Mouse (Mus musculus) myocyte (in vitro differentiated cells): ENCODE measurements around the gene Upk3b.
A peak's percentile ranks its signal among the peaks of the same experiment; 100 is the strongest.

ENCODE experiments used
- CEBPB ChIP-seq: IDR thresholded peaks from 2 replicates; pipeline ENCODE4 v1.6.1; 2011; ENCODE audit warnings: mild to moderate bottlenecking, moderate library complexity; ENCODE audit not compliant: poor library complexity, insufficient read depth, severe bottlenecking
- E2F4 ChIP-seq: IDR thresholded peaks from one replicate; pipeline ENCODE4 v1.6.1; 2011; ENCODE audit warnings: mild to moderate bottlenecking, control low read depth, moderate library complexity; ENCODE audit not compliant: insufficient read depth
- MAX ChIP-seq: IDR thresholded peaks from one replicate; pipeline ENCODE4 v1.6.1; 2011; ENCODE audit warnings: low read depth, mild to moderate bottlenecking, control low read depth
- MYOD1 ChIP-seq, 3 experiments: IDR thresholded peaks; one replicate each; pipeline ENCODE4 v1.6.1; 2011; ENCODE audit warnings: control low read depth in 2 of 3, low read depth in 2 of 3, mild to moderate bottlenecking in 2 of 3, moderate library complexity in 1 of 3; ENCODE audit not compliant: insufficient read length in 2 of 3, control insufficient read depth in 1 of 3
- MYOG ChIP-seq, 3 experiments: IDR thresholded peaks; one replicate each; pipeline ENCODE4 v1.6.1; 2011; ENCODE audit warnings: control low read depth in 2 of 3, low read depth in 2 of 3, mild to moderate bottlenecking in 2 of 3; ENCODE audit not compliant: insufficient read length in 2 of 3, control insufficient read depth in 1 of 3, insufficient read depth in 1 of 3
- POLR2A ChIP-seq: IDR thresholded peaks from one replicate; pipeline ENCODE4 v1.6.1; 2011; ENCODE audit warnings: low read depth, mild to moderate bottlenecking, control low read depth, moderate library complexity; ENCODE audit not compliant: insufficient read length
- POLR2AphosphoS2 ChIP-seq: IDR thresholded peaks from one replicate; pipeline ENCODE4 v1.6.1; 2011; ENCODE audit warnings: low read depth, control low read depth; ENCODE audit not compliant: insufficient read length
- REST ChIP-seq: IDR thresholded peaks from one replicate; pipeline ENCODE4 v1.6.1; 2011; ENCODE audit warnings: mild to moderate bottlenecking, control low read depth, moderate library complexity; ENCODE audit not compliant: insufficient read depth, insufficient read length
- SRF ChIP-seq: IDR thresholded peaks from one replicate; pipeline ENCODE4 v1.6.1; 2011; ENCODE audit warnings: low read depth; ENCODE audit not compliant: control insufficient read depth, insufficient read length
- TCF12 ChIP-seq: IDR thresholded peaks from one replicate; pipeline ENCODE4 v1.6.1; 2011; ENCODE audit warnings: mild to moderate bottlenecking, control low read depth; ENCODE audit not compliant: poor library complexity, insufficient read depth, severe bottlenecking
- TCF3 ChIP-seq: IDR thresholded peaks from one replicate; pipeline ENCODE4 v1.6.1; 2011; ENCODE audit warnings: low read depth, control low read depth; ENCODE audit not compliant: insufficient read length
- USF1 ChIP-seq: IDR thresholded peaks from one replicate; pipeline ENCODE4 v1.6.1; 2011; ENCODE audit warnings: low read depth, mild to moderate bottlenecking, control low read depth, moderate library complexity

GRCm38 (mm10) chr5:136051231-136052085 is 13.2 kb downstream of the Upk3b start:
- TF ChIP-seq TCF12: no peak
- no peak for TF ChIP-seq USF1
- TF ChIP-seq MAX: peak; percentile 78
- TF ChIP-seq CEBPB: no peak
- TF ChIP-seq MYOG (IDR thresholded peaks at IDR 0.05; ENCODE audit: control insufficient read depth in 1 of 3, insufficient read depth in 1 of 3, insufficient read length in 2 of 3, low read depth in 2 of 3): no peak
- no peak for TF ChIP-seq MYOD1 (IDR thresholded peaks at IDR 0.05; ENCODE audit: control insufficient read depth in 1 of 3, insufficient read length in 2 of 3, low read depth in 2 of 3)
- no peak for TF ChIP-seq POLR2A
- TF ChIP-seq POLR2AphosphoS2: no peak
- no peak for TF ChIP-seq E2F4
- TF ChIP-seq SRF: no peak
- no peak for TF ChIP-seq REST
- TF ChIP-seq TCF3: no peak
